Mouse (Mus musculus): ENCODE measurements around the gene Slc32a1.
A peak's percentile ranks its signal among the peaks of the same experiment; 100 is the strongest.

Slc32a1 gene

GRCm38 (mm10) chr2:158613541-158614417 is 3.2 kb downstream of the Slc32a1 start:
- peak; percentile 81 for DNase-seq

- DNase-seq, result no peak
These were observed 3.9 kb downstream of the Slc32a1 start for GRCm38 (mm10) chr2:158614418-158614955.

DNA sequence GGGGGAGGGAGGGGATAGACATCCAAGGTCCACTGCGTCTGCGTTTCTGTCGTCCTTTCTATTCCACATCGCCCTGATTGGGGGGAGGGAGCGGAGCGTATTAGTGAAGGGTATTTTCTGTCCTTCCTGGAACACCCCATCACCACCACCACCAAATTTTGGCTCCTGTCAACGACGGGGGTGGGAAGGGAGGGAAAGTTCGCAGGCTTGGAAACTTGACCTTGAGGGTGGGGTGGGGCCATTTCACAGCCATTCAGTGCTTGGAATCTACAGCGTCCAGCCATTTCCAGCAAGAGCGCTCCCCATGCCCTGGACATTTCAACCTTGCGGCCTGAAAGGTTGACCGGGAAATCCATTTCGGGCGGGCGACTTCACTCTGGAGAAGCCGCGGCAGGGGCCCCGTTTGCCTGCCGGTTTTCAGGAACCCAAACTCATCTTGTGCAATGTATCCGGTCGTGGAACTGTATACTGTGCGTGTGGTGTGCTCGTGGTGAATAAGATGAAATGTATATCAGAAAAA is 4.7 kb downstream of the Slc32a1 start:
- DNase-seq, result no peak

DNA sequence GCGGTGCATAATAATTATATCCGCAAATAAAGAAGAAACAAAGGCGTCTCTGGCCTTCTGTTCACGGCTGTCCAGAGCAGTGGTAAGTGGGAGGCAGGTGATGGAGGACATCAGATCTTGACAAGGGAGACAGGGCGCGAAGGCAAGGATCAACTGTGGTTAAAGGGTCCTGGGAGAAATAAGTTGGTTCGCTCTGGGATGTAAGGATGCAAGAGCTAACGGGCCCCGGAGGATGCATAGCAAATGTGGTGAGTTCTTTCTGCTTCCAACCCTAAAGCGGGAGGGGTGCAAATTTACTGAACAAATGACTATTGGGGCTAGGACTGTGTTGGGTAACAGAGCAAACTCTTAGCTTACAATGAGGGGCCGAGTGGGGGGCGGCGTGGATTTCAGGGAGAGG is 5.1 kb downstream of the Slc32a1 start:
- no peak for DNase-seq

DNA sequence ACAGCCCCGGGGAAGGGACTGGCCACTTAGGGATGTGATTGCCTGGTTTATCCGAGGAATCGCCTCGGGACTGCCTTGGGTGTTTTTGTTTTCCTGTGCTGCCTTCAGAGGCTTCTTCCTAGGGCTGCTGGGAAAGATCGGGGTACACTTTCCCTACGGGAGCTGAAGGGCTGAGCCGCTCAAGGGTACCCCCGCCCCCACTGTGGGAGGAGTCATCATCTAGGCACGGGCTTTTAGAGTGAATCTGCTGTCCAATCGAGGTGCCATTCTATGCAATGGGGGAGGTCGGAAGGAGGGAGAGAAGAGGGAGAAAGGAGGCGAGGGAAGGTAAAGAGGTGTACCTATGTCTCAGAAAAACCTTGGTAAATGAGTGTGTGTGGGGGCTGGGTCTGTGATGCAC is 5.7 kb downstream of the Slc32a1 start:
- no peak for DNase-seq

- no peak for DNase-seq
These were observed 6.2 kb downstream of the Slc32a1 start for GRCm38 (mm10) chr2:158616790-158617189.

DNA sequence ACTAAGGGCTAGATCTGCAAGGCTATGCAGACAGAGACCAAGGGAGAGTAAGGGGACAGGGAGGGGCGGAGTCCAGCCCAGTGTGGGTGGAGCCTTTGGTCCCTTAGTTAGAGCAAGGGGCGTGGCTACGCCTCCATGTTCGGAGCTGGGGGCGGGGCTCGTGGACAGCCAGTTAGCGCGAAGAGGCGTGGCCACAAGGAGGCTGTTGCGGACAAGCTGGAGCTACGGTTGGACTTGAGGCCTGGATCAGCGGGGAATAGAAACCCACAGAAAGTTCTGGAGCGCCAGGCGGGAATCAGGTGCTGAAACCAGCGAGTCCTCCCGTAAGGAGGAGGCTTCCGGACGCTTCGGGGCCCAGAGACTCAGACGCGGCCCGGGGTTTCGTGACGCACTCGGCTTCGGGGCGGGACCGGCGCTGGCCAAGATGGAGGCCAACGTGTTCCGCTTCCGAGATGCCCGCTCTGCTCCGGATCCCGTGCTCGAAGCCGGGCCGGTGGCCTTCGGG is 14.2 kb downstream of the Slc32a1 start, which contains the start of gene Actr5:
Actr5 (plus strand) TSS at position 171 of the 505 bp plus-strand sequence.
- DNase-seq, result peak; percentile 93

GRCm38 (mm10) chr2:158625231-158625630 is 14.7 kb downstream of the Slc32a1 start:
- DNase-seq, result no peak

DNA sequence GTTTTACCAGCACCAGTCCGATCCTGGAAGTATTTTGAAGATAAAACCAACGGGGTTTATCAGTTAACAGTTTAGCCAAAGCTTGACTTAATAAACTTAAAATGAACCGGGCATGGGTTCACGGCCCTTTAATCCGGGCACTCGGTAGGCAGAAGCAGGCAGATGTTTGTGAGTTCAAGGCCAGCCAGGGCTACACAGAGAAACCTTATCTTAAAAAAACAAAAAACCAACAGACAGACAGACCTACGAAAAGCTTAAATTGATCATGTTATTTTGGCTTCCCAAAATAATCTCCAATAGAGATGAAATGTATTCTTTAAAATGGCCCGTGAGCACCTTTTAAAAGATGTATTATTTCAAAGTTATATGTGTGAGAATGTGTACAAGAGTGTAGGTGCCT is 15.1 kb downstream of the Slc32a1 start:
- DNase-seq, result no peak

DNA sequence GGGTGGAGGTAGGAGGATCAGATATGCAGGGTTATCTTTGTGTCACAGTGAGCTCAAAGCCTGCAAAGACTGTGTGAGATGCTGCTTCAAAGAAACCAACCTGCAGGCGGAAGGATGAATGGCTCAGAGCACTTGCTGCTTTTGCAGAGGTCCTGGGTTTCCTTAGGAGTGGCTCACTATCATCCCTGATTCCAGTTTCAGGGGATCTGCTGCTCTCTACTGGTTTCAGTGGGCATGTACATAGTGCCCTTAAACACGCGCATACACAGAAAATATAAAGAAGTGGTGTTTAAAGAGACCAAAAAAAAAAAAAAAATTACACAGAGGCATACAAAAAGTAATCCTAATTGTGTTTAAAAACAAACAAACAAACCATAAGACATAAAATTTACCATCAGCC is 18.3 kb downstream of the Slc32a1 start:
- no peak for DNase-seq

- DNase-seq, result no peak
These were observed 18.8 kb downstream of the Slc32a1 start for GRCm38 (mm10) chr2:158629414-158629813.

DNA sequence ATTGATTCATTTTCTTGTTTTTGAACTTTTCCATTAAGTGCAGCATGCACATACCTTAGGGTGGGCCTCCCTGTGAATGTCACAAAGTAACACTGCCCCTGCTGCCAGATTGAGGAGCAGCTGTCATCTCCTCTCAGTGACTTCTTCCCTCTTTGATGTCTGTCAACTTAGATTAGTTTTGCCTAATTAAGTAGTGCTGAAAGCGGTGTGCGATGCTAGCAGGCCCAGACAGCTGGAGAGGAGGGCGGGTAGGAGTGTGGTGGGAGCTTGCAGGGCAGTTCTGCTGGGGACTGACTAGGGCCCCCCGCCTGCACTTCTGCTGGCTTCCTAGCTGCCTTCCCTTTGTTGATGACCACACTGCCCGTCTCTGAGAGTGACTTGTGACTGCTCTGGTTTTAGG is 21.3 kb downstream of the Slc32a1 start:
- no peak for DNase-seq

DNA sequence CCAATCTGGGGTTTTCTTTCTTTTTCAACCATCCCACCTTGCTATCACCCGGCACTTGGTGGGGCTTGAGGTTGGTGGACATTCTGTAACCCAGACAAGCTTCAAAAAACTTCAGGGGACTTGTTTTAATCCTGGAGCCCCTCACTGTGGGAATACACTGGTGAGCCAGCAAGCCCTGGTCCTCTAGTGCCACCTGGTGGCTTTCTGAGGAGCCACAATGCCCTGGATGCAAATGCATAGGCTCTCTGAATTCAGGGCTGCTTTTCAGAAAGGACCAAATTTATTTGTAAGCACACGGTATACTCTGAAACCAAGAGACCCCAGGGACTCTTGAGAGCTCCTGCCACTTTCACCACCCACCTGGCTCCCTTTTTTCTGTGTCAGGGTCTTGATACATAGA is 31.3 kb downstream of the Slc32a1 start:
- peak; percentile 76 for DNase-seq

DNA sequence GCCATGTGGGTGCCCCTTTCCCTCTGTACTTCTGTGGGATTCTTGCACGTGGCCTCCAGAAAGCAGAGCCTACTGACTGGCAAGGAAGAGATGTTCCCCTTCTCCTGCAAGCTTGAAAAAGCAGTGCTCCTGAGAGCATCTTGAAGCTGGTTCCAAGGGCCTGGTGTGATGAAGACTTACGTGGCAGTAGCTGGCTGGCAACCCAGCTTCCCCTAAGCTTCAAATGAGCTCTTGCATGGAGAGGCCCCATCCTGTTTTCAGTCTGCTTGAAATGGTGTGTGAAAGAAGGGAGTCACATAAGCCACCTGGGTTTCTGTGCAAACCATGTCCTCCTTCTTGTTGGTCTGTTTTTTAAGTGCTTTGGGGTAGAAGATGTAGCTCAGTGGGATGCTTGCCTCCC is 32.0 kb downstream of the Slc32a1 start:
- no peak for DNase-seq

- DNase-seq, result no peak
These were observed 33.2 kb downstream of the Slc32a1 start for GRCm38 (mm10) chr2:158643791-158644190.

DNA sequence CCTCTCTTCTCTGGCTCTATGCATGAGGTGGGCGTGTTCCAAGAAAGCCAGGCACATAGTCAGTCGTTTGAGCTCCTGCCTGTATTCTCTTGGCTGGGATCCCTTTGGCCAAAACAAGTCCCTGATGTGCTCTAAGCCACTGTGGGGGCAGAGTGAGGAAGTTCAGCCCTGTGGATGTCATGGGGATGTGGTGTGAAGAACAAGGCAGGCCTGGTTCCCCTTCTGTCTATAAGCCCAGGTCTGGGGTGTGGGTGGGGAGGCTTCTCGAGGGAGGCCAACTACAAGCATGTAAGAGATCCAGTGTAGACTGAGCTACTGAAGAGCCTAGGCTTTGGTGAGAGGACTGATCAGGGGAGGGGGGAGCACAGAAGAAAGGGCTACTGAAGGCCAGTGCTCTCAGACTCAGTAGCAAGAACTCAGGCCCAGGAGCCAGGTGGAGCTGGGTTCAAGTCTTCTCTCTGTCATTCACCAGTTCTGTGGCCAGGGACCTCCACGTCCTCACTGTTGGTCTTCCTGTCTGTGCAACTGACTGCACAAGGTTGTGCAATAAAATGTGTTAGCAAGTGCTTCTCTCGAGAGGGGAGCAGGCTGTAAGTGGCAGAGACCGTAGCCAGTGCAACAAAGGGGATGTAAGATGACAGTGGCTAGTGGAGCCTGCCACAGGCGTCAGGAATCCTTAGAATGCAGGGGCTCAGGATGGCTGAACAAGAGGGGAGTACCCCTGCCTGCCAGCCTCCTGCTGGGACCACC is 40.8 kb downstream of the Slc32a1 start:
- no peak for DNase-seq

GRCm38 (mm10) chr2:158652985-158653384 is 42.4 kb downstream of the Slc32a1 start:
- DNase-seq, result peak; percentile 83

GRCm38 (mm10) chr2:158654717-158655116 is 44.1 kb downstream of the Slc32a1 start:
- no peak for DNase-seq

DNA sequence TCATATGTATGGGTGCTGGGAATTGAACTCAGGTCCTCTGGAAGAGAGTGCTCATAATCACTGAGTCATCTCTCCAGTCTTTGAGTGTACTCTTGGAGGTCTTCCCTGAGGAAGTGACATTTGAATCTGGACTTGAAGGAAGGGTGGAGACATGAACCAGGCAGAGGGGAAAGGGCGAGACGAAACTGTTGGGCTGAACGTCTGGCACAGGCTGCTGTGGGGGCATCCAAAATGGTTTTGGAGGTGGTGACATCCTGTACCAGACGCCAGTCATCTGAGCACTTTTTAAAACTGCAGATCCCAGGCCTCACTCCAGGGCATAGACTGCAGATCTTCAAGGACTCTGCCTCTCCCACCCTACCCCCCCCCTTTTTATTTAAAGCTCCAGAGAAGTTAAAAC is 45.2 kb downstream of the Slc32a1 start:
- DNase-seq, result no peak

DNA sequence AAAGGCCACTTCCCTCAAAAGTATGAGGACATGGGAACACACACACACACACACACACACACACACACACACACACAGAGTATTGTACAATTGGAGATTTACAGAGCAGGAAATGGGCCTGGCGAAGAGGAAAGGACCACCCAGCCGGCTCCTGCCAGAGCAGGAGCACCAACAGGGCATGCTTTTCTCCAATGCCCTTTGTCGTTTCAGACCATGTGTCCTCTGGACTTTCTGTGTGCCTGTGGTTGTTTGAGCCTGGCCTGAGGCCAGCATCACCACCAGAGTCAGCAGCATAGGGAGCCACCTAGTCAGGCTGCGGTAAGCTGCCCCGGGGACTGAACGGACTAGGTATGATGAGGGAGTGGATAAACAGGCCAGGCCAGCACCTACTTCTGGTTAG is 48.3 kb downstream of the Slc32a1 start:
- no peak for DNase-seq

DNA sequence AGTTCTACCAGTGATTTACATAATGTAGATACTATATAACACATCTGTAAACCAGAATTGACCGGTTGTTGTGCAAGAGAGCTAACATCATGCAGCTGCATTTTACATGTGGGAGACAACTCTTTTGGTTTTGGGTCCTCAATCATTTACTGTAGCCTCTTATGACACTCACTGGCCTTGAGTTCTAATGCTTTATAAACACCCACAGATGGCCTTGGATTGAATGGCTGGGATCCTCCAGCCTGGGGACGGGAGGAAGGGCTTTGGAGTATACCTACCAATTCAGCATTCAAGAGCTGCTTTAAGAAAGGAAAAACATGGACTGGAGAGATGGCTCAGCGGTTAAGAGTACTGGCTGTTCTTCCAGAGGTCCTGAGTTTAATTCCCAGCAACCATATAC is 48.8 kb downstream of the Slc32a1 start:
- DNase-seq, result no peak

- no peak for DNase-seq
These were observed 54.5 kb downstream of the Slc32a1 start, which contains the start of gene Ppp1r16b for GRCm38 (mm10) chr2:158665098-158665497. Ppp1r16b (plus strand) TSS chr2:158665398.

All from thymus, postnatal 25 days (tissue).